Mouse (Mus musculus) forebrain, embryonic 11.5 days (tissue): ENCODE results near the gene Hist1h2ac. TPM values are rescaled to one million over a fixed set of nuclear protein-coding genes. Genes with fewer than 3 reads are reported as not detected.
A peak's percentile ranks its signal among the peaks of the same experiment; 100 is the strongest.
"Not testable (repeated sequence)": the region's sequence is repeated elsewhere in the genome, so short reads cannot be mapped to it uniquely, and the experiment has no call there.

ENCODE experiments used
- ATAC-seq: fragments of 200-750 bp; cut with Nextera tagmentation; replicated peaks from 2 replicates; pipeline ENCODE4 v1.8.0; 2017; ENCODE audit warnings: moderate TSS enrichment; ENCODE audit not compliant: low FRiP score
- DNase-seq: peaks from one replicate; pipeline ENCODE4 v3.0.0-alpha.2; 2017; ENCODE audit warnings: low spot score
- H3K27ac ChIP-seq: fragments of 300-500 bp; sonication (generic); 2 replicates; pipeline ENCODE4 v1.5.1; 2014; ENCODE audit warnings: low read depth, low read length
- H3K27me3 ChIP-seq: fragments of 300-500 bp; sonication (generic); 2 replicates; pipeline ENCODE4 v1.6.1; 2014; ENCODE audit warnings: mild to moderate bottlenecking, low read length, mixed read lengths; ENCODE audit not compliant: control insufficient read depth, insufficient read depth
- H3K36me3 ChIP-seq: fragments of 300-500 bp; sonication (generic); 2 replicates; pipeline ENCODE4 v1.6.1; 2014; ENCODE audit warnings: mild to moderate bottlenecking, low read length, moderate library complexity, mixed read lengths; ENCODE audit not compliant: control insufficient read depth, insufficient read depth
- H3K4me1 ChIP-seq: fragments of 300-500 bp; sonication (generic); replicated peaks from 2 replicates; pipeline ENCODE4 v1.6.1; 2014; ENCODE audit warnings: low read length, mixed read lengths; ENCODE audit not compliant: control insufficient read depth, insufficient read depth
- H3K4me2 ChIP-seq: fragments of 300-500 bp; sonication (generic); 2 replicates; pipeline ENCODE4 v1.6.1; 2014; ENCODE audit warnings: low read depth, mild to moderate bottlenecking, low read length, moderate library complexity, mixed read lengths; ENCODE audit not compliant: severe bottlenecking
- H3K4me3 ChIP-seq: fragments of 300-500 bp; sonication (generic); 2 replicates; pipeline ENCODE4 v1.5.1; 2014; ENCODE audit warnings: low read depth, low read length
- H3K9ac ChIP-seq: fragments of 300-500 bp; sonication (generic); 2 replicates; pipeline ENCODE4 v1.6.1; 2014; ENCODE audit warnings: low read length
- H3K9me3 ChIP-seq: fragments of 300-500 bp; sonication (generic); 2 replicates; pipeline ENCODE4 v1.6.1; 2016; ENCODE audit warnings: low read length, mixed read lengths; ENCODE audit not compliant: control insufficient read depth
- WGBS: fragments of 180-500 bp; shearing (Covaris S2); extraction: QIAGEN DNeasy Blood & Tissue Kit; methylation state at CpG from one replicate; pipeline ENCODE4 v1.1.7; 2014; 5-methylcytosine and 5-hydroxymethylcytosine counted together
- polyA plus RNA-seq: library from polyadenylated mRNA; unstranded; fragments of >200 nt; fragmentation: Nextera tagmentation; extraction: Ambion mirVana; gene quantifications from 2 replicates; pipeline ENCODE4 v1.2.1, GENCODE M21; 2014

Hist1h2ac gene
- polyA plus RNA-seq, 1 experiment from 2014 or later: 1.2 TPM

DNA sequence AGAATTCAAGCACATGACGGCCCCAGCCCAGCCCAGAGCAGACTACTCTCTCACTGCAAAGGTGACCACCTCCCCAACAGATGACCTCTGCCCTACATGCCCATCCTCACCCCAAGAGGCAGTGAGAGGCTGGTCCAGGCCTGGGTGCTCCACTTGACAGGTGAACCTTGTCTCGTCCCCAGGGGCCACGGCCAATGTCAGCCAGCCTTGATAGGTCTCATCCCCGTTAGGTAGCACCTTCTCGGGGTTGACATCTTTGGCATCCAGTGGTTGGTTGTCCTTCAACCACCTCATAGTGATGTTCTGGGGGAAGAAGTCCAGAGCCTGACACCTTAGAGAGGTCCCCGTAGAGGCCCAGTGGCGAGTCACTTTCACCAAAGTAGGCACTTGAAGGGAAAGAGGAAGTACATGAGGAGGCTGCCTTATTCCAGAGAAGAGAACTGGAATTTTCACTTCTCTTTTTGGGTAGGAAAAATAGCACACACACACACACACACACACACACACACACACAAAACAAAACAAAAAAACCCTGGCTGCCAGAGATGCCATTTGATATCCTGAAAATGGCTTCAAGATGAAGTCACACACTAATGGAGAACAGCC lies 22.1 kb upstream of the Hist1h2ac start:
- Histone ChIP-seq H3K36me3 (no peaks in the 10 kb centered on the region), H3K9me3 (no peaks in the 10 kb centered on the region), H3K4me2 (no peak overlapping the region), H3K27me3 (no peaks in the 10 kb centered on the region), H3K9ac (no peak overlapping the region), H3K4me3 (no peak overlapping the region), H3K4me1 (peaks cover 5% of the 10 kb centered on the region), H3K27ac (no peak overlapping the region)
- WGBS: 90% methylated on average over 7 of the region's 7 CpGs
- DNase-seq: no peak
- no peak for ATAC-seq

DNA sequence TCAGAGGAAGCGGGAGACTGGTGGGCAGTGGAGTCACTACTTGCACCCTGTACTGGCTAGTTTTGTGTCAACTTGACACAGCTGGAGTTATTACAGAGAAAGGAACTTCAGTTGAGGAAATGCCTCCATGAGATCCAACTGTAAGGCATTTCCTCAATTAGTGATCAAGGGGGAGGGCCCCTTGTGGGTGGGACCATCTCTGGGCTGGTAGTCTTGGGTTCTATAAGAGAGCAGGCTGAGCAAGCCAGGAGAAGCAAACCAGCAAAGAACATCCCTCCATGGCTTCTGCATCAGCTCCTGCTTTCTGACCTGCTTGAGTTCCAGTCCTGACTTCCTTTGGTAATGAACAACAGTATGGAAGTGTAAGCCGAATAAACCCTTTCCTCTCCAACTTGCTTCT lies 19.1 kb upstream of the Hist1h2ac start:
- not testable (repeated sequence) for H3K9me3 ChIP-seq, H3K27me3 ChIP-seq, H3K36me3 ChIP-seq, DNase-seq, H3K9ac ChIP-seq, H3K4me2 ChIP-seq, H3K4me3 ChIP-seq, H3K4me1 ChIP-seq, H3K27ac ChIP-seq, ATAC-seq
- 85% methylated on average over 2 of the region's 2 CpGs for WGBS

DNA sequence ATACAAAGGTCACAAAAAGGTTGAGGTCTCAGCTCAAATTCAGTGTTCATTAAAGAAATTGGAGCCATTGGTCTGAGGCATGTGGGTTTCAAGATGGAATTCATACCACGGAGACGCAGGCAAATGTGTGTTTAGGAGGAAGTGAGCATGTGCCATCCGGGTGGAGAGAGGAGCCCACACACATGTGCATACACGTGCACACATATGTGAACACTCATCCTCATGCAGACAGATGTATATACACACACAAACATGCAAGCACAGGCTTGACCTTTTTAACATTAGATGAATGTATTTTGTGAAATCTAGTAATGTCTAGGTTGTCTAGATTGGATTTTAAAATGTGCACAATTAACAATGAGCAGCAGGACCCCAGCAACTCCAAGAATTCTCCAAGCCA lies 18.5 kb upstream of the Hist1h2ac start:
- H3K9me3 ChIP-seq: no peaks in the 10 kb centered on the region
- H3K27ac ChIP-seq: no peak overlapping the region
- ATAC-seq (no peak), DNase-seq (no peak)
- H3K4me2 ChIP-seq: no peak overlapping the region
- H3K4me3 ChIP-seq: no peak overlapping the region
- H3K9ac ChIP-seq: no peak overlapping the region
- no peaks in the 10 kb centered on the region for H3K27me3 ChIP-seq
- 87% methylated on average over 4 of the region's 4 CpGs for WGBS
- H3K4me1 ChIP-seq: no peaks in the 10 kb centered on the region
- H3K36me3 ChIP-seq: no peaks in the 10 kb centered on the region

- peak; percentile 77 for DNase-seq
- Histone ChIP-seq H3K36me3 (no peaks in the 10 kb centered on the region), H3K9ac (no peak overlapping the region), H3K4me2 (no peak overlapping the region), H3K9me3 (no peaks in the 10 kb centered on the region), H3K27ac (no peak overlapping the region), H3K4me3 (no peak overlapping the region), H3K27me3 (no peaks in the 10 kb centered on the region), H3K4me1 (no peaks in the 10 kb centered on the region)
- peak; percentile 33 for ATAC-seq
- WGBS: 30% methylated on average over 8 of the region's 8 CpGs
These were observed 17.2 kb upstream of the Hist1h2ac start for GRCm38 (mm10) chr13:23700786-23701520.

- Histone ChIP-seq H3K27me3 (no peaks in the 10 kb centered on the region), H3K9ac (no peak overlapping the region), H3K4me3 (no peak overlapping the region), H3K4me1 (no peaks in the 10 kb centered on the region), H3K9me3 (no peaks in the 10 kb centered on the region), H3K4me2 (no peak overlapping the region), H3K36me3 (no peaks in the 10 kb centered on the region), H3K27ac (no peak overlapping the region)
- DNase-seq (no peak), ATAC-seq (no peak)
- 73% methylated on average over 3 of the region's 3 CpGs for WGBS
These were observed 16.0 kb upstream of the Hist1h2ac start for GRCm38 (mm10) chr13:23699767-23700166.

DNA sequence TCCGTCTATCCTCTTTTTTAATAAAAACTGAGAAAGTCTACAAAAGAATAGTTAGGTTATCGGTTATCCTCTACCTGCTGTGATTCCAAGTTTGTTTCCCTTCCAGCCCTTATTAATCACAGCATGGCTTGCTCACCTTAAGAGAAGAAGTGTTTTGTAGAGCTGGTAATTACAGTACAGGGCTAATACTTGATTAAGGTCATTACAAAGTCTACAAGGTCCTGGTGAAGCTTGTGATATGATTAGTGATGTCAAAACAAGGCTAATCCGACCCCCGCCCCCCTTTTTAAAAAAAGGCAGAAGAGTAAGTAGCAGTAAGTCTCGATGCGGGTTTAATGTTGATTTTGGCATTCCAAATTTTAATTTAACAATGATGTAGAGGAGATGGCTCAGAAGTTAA lies 15.2 kb upstream of the Hist1h2ac start:
- Histone ChIP-seq H3K27me3 (no peaks in the 10 kb centered on the region), H3K4me1 (no peaks in the 10 kb centered on the region), H3K9ac (no peak overlapping the region; the same call in 1 of the 2 replicates), H3K27ac (peak overlapping the region; percentile 81), H3K4me2 (peak overlapping the region; percentile 33; the same call in 1 of the 2 replicates), H3K9me3 (no peaks in the 10 kb centered on the region), H3K36me3 (no peaks in the 10 kb centered on the region), H3K4me3 (no peak overlapping the region)
- ATAC-seq (no peak), DNase-seq (no peak)
- 54% methylated on average over 6 of the region's 6 CpGs for WGBS

DNA sequence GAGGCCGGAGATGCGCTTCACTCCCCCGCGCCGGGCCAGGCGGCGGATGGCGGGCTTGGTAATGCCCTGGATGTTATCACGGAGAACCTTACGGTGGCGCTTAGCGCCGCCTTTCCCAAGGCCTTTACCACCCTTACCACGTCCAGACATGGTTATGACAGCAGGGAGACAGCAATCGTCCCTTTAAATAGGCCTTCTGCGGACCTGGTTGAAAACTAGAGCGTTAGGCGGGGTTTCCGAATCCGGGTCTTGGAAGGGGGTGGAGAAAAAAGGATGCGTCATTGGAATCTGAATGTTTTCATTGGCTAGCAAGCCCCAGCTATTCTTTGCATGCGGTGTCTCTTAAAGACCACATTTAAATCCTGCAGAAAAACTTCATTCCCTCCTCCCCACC lies 14.5 kb upstream of the Hist1h2ac start, which contains the start of gene Hist1h4c:
Hist1h4c (minus strand) TSS at position 155 of the 394 bp plus-strand sequence.
- H3K9me3 ChIP-seq: no peaks in the 10 kb centered on the region
- no peaks in the 10 kb centered on the region for H3K27me3 ChIP-seq
- WGBS: 0% methylated on average over 19 of the region's 22 CpGs
- H3K4me2 ChIP-seq: peak within 1 kb of the TSS; percentile 45
- DNase-seq (peak; percentile 97), ATAC-seq (peak; percentile 96)
- H3K27ac ChIP-seq: peak within 1 kb of the TSS; percentile 81
- no peaks in the 10 kb centered on the region for H3K36me3 ChIP-seq
- H3K4me1 ChIP-seq: no peaks in the 10 kb centered on the region
- peak within 1 kb of the TSS; percentile 43 for H3K9ac ChIP-seq
- H3K4me3 ChIP-seq: peak within 1 kb of the TSS; percentile 36

DNA sequence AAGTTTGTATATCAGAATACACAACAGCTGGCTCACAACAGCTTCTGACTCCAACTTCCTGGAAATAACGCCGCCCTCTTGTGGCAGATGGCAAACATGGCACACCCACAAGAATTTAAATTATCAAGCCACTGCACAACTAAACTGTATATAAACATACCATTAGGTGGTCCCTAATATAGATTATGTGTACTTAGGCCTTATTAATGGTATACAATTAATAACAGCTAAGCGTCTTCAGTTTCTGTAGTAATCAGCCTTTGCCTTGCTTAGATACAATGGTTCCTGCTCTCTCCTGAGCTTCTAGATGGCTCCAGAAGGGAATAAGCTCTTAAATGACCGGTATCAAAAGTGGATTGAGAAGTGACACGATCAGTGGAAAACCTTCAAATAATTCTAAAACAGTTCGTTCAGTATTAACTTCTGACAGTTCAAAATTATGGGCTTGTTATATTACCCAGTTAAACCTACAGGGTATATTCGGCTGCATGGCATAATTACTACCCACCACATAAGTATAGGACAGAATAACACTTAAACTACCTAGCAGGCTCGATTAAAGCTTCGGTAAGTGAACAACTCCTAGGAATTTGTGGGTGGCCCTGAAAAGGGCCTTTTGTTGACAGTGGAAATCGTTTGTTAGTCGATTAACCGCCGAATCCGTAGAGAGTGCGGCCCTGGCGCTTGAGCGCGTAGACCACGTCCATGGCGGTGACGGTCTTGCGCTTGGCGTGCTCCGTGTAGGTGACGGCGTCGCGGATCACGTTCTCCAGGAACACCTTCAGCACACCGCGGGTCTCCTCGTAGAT lies 13.9 kb upstream of the Hist1h2ac start:
- Histone ChIP-seq H3K4me2 (peak overlapping the region; percentile 45), H3K27me3 (no peaks in the 10 kb centered on the region), H3K9ac (peak overlapping the region; percentile 43), H3K27ac (peak overlapping the region; percentile 81), H3K9me3 (no peaks in the 10 kb centered on the region), H3K4me3 (peak overlapping the region; percentile 36), H3K36me3 (no peaks in the 10 kb centered on the region), H3K4me1 (no peaks in the 10 kb centered on the region)
- WGBS: under 1% methylated on average over 23 of the region's 32 CpGs
- ATAC-seq (peak; percentile 64), DNase-seq (peak; percentile 80)
